Mouse (Mus musculus): ENCODE measurements around the gene Asic2.

DNA sequence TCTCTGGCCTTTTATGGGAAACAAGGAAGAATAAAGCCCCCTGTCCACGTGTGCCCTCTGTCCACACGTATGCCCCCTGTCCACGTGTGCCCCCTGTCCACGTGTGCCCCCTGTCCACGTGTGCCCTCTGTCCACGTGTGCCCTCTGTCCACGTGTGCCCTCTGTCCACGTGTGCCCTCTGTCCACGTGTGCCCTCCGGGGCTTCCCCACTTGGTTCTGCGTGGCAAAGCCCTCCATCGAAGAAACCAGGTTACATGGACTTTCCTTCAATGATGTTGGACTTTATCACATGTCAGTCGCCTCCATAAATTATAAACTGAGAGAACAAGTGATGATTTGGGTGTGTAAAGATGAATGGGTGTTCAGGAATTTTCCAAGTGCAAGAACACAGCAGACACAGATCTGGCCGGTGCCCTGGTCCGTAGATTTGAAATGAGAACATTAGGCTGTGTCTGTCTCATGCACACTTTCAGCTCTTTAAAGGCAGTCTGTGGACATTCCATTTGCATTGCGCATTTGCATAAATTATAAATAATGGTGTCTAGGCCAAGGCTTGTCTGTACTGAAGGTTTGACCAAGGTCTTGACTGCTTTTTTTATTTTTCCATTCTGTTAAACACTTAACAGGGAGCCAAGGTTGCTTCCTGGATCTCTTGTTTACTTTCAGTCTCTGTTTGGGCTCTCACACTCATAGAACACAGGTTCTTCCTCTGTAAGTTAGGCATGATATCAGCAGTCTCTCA lies 695.4 kb downstream of the Asic2 start:
- TF ChIP-seq CTCF (IDR thresholded peaks at IDR 0.05; ENCODE audit: low read depth) (no peak), EP300 (optimal IDR thresholded peaks at IDR 0.05) (no peak)

Data from stomach, postnatal 0 days (tissue).